Mouse (Mus musculus) telencephalon, adult 2 months (tissue): Measurements from ENCODE around the gene Ppp1r3d.
A peak's percentile ranks its signal among the peaks of the same experiment; 100 is the strongest.

Source experiments
- DNase-seq: peaks from one replicate; pipeline ENCODE4 v3.0.0-alpha.2; 2011; ENCODE audit warnings: low read depth, low spot score

The Ppp1r3d gene

DNA sequence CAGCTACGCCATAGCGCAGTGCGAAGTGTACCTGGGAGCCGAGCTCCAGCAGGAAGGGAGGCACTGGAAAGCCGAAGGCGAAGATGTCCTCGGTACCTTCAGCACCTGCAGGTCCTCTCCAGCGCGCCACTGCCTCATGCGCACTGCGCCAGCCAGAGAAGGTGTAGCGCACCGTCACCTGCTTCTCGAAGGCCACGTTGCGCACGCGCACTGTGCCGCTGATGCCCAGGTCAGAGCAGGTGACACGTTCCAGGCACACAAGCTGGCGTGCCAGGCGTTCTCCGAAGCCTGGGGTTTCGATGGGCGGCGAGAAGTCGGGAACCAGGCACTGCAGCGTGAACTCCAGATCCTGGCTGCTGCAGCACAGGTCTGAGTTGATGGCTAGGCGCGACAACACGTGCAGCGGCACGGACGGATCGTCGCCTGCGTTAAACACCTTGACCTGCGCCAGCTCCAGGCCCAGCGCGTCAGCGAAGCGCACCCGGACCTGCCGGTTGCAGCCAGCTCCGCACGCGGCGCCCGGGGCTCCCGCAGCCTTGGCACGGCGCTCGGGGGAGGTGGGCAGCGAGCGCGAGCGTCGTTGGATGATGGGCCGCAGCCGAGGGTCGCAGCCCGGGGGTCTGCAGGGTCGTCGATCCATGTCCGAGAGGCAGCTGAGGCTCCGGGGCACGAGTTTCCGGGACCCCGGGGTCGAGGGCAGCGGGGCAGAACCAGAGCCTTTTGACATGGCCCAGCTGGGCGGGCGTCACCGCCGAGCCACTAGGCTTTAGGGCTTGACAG, 601 bp downstream of the Ppp1r3d start:
- no peak for DNase-seq

DNA sequence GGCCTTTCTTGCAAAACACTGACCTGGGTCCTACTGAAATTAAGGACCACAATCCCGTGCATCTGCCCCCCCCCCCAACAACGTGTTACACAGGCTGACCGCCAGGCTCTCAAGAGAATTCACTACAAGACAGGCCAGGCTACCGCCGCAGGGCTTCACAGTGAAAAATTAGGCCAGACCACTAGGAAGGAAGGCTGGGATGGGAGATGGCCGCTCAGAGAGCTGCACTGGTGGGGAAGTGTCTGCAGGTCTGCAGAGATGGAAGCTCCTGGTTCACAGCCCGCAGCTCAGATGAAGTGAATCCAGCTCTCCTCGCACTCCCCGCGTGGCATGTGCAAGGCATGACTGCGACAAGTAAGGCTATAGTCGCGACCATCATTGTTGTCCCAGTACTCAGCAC, 1.2 kb downstream of the Ppp1r3d start:
- no peak for DNase-seq

DNA sequence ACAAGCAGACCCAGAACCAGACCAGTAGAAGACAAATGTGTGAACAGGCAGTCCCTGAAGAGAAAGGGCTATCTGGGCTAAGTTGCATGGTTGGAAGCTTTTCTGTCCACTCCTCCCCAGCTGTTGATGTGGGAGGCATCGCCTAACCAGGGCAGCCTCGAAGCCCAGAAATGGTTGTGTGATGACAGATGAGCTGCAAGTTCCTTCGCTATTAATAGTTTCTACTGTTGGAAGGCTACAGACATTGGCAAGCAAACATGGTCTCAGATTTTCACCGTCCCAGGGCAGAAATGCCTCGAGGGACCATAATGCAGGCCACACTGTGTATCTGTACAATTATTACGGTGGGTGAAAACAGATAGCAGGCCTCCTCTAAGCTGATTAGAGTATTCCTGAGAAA, 1.7 kb downstream of the Ppp1r3d start:
- peak; percentile 59 for DNase-seq

DNA sequence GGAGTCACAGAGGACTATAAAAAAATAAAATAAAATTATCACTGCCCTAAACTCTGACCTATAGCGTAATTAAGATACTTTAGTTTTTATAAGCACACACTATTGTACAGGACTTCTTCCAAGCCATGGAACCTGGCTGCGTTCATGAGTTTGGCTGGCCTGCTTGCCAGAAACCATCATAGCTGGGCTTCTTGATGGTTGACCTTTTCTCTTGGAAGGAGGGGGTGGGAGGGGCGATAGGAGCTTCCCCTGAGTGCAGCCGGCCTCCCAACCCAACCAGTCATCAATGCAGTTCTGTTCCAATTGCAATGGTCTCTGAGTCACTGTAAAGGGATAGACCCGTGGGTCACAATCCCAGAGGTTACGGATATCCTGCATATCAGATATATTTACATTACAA, 4.0 kb downstream of the Ppp1r3d start:
- no peak for DNase-seq

DNA sequence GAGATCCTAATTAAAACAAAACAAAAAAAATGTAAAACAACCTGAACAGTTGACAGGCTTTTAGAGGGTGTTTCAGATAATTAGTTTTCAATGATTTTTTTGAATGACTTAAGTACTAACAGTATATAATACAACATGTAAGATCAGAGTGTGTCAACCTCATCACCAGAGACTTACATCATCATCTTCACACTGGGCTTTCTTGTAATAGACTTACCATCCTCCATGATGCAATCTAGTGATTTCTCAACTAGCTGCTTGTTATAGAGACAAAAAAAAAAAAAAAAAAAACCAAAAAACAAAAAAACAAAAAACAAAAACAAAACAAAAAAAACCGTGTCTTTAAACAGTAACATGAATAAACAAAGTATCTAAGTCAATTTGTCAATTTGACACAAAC, 5.2 kb downstream of the Ppp1r3d start:
- DNase-seq = no peak

DNA sequence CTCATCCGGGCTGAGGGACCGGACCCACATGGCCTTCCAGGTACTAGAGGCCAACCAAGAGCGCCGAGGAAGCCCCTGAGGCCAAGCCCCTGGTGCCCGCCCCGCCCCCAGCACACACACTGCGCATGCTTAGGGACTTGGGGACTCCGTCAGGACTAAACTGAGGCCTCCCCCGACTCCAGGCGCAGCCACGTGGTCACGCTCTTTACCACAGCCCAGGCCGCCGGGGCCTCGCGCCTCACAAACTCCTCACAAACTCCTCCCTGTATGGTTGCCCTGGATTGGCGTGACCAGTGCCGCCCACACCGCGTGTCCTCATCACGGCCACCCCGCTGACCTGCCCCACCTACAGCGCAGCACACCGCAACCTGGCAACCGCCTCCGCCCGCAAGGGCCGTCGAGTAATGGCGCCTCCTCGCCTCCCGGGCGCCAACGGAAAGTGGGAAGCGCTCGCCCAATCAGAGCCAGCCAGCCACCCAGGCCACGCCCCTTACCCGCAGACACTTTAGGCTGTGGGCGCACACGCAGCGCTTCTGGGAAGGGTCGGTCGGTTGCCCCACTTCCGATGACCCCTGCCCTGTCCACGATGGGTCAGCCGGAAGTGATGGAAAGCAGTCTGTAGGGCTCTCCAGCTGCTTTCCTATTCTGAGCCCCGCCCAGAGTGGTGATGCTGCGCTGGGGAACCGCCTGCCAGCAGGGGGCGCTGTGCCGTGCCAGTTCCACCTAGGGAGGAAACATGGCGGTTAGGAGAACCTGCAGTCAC, 7.0 kb downstream of the Ppp1r3d start, which contains the start of gene Sycp2:
Sycp2 (minus strand) TSS at position 633 of the 763 bp plus-strand sequence.
- DNase-seq = no peak
